Mouse (Mus musculus): ENCODE data around the gene Dock4. TPM values are rescaled to one million over a fixed set of nuclear protein-coding genes. Genes with fewer than 3 reads are reported as not detected.

The Dock4 gene
- polyA plus RNA-seq, 1 experiment from 2014 or later = 25.1 TPM

- Histone ChIP-seq H3K9me3 (no peaks in the 10 kb centered on the region), H3K36me3 (no peaks in the 10 kb centered on the region), H3K4me1 (replicated peaks) (no peaks in the 10 kb centered on the region), H3K4me3 (no peak overlapping the region), H3K27me3 (ENCODE audit: insufficient read depth, poor library complexity, severe bottlenecking) (no peaks in the 10 kb centered on the region), H3K27ac (no peak overlapping the region)
- DNase-seq (ENCODE audit: low spot score) = no peak
- 91% methylated on average over 1 of the region's 1 CpGs for WGBS
Measured at GRCm38 (mm10) chr12:40537826-40538225, 92.1 kb downstream of the Dock4 start.

- Histone ChIP-seq H3K27me3 (ENCODE audit: insufficient read depth, poor library complexity, severe bottlenecking) (no peaks in the 10 kb centered on the region), H3K4me1 (replicated peaks) (no peaks in the 10 kb centered on the region), H3K9me3 (no peaks in the 10 kb centered on the region), H3K36me3 (no peaks in the 10 kb centered on the region), H3K4me3 (no peak overlapping the region), H3K27ac (no peak overlapping the region)
- WGBS = 88% methylated on average over 6 of the region's 6 CpGs
- DNase-seq (ENCODE audit: low spot score) = no peak
Measured at GRCm38 (mm10) chr12:40538318-40538717, 92.6 kb downstream of the Dock4 start.

- Histone ChIP-seq H3K9me3 (no peaks in the 10 kb centered on the region), H3K4me3 (no peak overlapping the region), H3K27ac (no peak overlapping the region), H3K27me3 (ENCODE audit: insufficient read depth, poor library complexity, severe bottlenecking) (no peaks in the 10 kb centered on the region), H3K36me3 (no peaks in the 10 kb centered on the region), H3K4me1 (replicated peaks) (no peaks in the 10 kb centered on the region)
- no peak for DNase-seq (ENCODE audit: low spot score)
- 92% methylated on average over 6 of the region's 6 CpGs for WGBS
Measured at GRCm38 (mm10) chr12:40538780-40539179, 93.0 kb downstream of the Dock4 start.

- whole genome bisulfite sequencing = 88% methylated on average over 3 of the region's 3 CpGs
- Histone ChIP-seq H3K27me3 (ENCODE audit: insufficient read depth, poor library complexity, severe bottlenecking) (no peaks in the 10 kb centered on the region), H3K36me3 (no peaks in the 10 kb centered on the region), H3K4me1 (replicated peaks) (no peaks in the 10 kb centered on the region; the same call in 1 of the 2 replicates), H3K4me3 (no peak overlapping the region), H3K9me3 (no peaks in the 10 kb centered on the region), H3K27ac (no peak overlapping the region)
- no peak for DNase-seq (ENCODE audit: low spot score)
Measured at GRCm38 (mm10) chr12:40544273-40544672, 98.5 kb downstream of the Dock4 start.

- 60% methylated on average over 5 of the region's 5 CpGs for WGBS
- no peaks in the 10 kb centered on the region; the same call in 1 of the 2 replicates for H3K4me1 ChIP-seq (replicated peaks)
- H3K36me3 ChIP-seq = no peaks in the 10 kb centered on the region
- H3K4me3 ChIP-seq = no peak overlapping the region
- no peaks in the 10 kb centered on the region for H3K9me3 ChIP-seq
- DNase-seq (ENCODE audit: low spot score) = no peak
- H3K27ac ChIP-seq = no peak overlapping the region
- no peaks in the 10 kb centered on the region for H3K27me3 ChIP-seq (ENCODE audit: insufficient read depth, poor library complexity, severe bottlenecking)
Measured at GRCm38 (mm10) chr12:40546827-40547226, 101.1 kb downstream of the Dock4 start.

- Histone ChIP-seq H3K9me3 (no peaks in the 10 kb centered on the region), H3K27me3 (ENCODE audit: insufficient read depth, poor library complexity, severe bottlenecking) (no peaks in the 10 kb centered on the region), H3K4me3 (no peak overlapping the region), H3K4me1 (replicated peaks) (no peaks in the 10 kb centered on the region; the same call in 1 of the 2 replicates), H3K36me3 (no peaks in the 10 kb centered on the region), H3K27ac (no peak overlapping the region)
- 90% methylated on average over 3 of the region's 3 CpGs for WGBS
- no peak for DNase-seq (ENCODE audit: low spot score)
Measured at GRCm38 (mm10) chr12:40551317-40551716, 105.6 kb downstream of the Dock4 start.

GRCm38 (mm10) chr12:40552201-40552600 is 106.4 kb downstream of the Dock4 start:
- no peaks in the 10 kb centered on the region for H3K36me3 ChIP-seq
- 89% methylated on average over 1 of the region's 1 CpGs for WGBS
- H3K4me1 ChIP-seq (replicated peaks) = no peaks in the 10 kb centered on the region
- no peaks in the 10 kb centered on the region for H3K9me3 ChIP-seq
- no peaks in the 10 kb centered on the region for H3K27me3 ChIP-seq (ENCODE audit: insufficient read depth, poor library complexity, severe bottlenecking)
- no peak overlapping the region for H3K4me3 ChIP-seq
- no peak overlapping the region for H3K27ac ChIP-seq
- no peak for DNase-seq (ENCODE audit: low spot score)

GRCm38 (mm10) chr12:40553929-40554328 is 108.2 kb downstream of the Dock4 start:
- no peaks in the 10 kb centered on the region for H3K36me3 ChIP-seq
- H3K4me1 ChIP-seq (replicated peaks) = no peaks in the 10 kb centered on the region
- no peak overlapping the region for H3K27ac ChIP-seq
- WGBS = 91% methylated on average over 2 of the region's 2 CpGs
- H3K9me3 ChIP-seq = no peaks in the 10 kb centered on the region
- no peaks in the 10 kb centered on the region for H3K27me3 ChIP-seq (ENCODE audit: insufficient read depth, poor library complexity, severe bottlenecking)
- no peak for DNase-seq (ENCODE audit: low spot score)
- H3K4me3 ChIP-seq = no peak overlapping the region

- WGBS = 90% methylated on average over 6 of the region's 6 CpGs
- no peaks in the 10 kb centered on the region for H3K4me1 ChIP-seq (replicated peaks)
- no peak for DNase-seq (ENCODE audit: low spot score)
- no peak overlapping the region for H3K27ac ChIP-seq
- no peaks in the 10 kb centered on the region for H3K27me3 ChIP-seq (ENCODE audit: insufficient read depth, poor library complexity, severe bottlenecking)
- no peaks in the 10 kb centered on the region for H3K36me3 ChIP-seq
- no peak overlapping the region for H3K4me3 ChIP-seq
- no peaks in the 10 kb centered on the region for H3K9me3 ChIP-seq
Measured at GRCm38 (mm10) chr12:40554941-40555511, 109.3 kb downstream of the Dock4 start.

- DNase-seq (ENCODE audit: low spot score) = no peak
- no peaks in the 10 kb centered on the region for H3K4me1 ChIP-seq (replicated peaks)
- H3K27ac ChIP-seq = no peak overlapping the region
- H3K9me3 ChIP-seq = no peaks in the 10 kb centered on the region
- no peaks in the 10 kb centered on the region for H3K27me3 ChIP-seq (ENCODE audit: insufficient read depth, poor library complexity, severe bottlenecking)
- H3K36me3 ChIP-seq = no peaks in the 10 kb centered on the region
- H3K4me3 ChIP-seq = no peak overlapping the region
- WGBS = 78% methylated on average over 3 of the region's 3 CpGs
Measured at GRCm38 (mm10) chr12:40558600-40558999, 112.8 kb downstream of the Dock4 start.

- H3K36me3 ChIP-seq = no peaks in the 10 kb centered on the region
- H3K27ac ChIP-seq = no peak overlapping the region
- H3K4me1 ChIP-seq (replicated peaks) = no peaks in the 10 kb centered on the region
- 91% methylated on average over 11 of the region's 11 CpGs for WGBS
- no peak for DNase-seq (ENCODE audit: low spot score)
- H3K27me3 ChIP-seq (ENCODE audit: insufficient read depth, poor library complexity, severe bottlenecking) = no peaks in the 10 kb centered on the region
- no peak overlapping the region for H3K4me3 ChIP-seq
- H3K9me3 ChIP-seq = no peaks in the 10 kb centered on the region
Measured at GRCm38 (mm10) chr12:40559103-40559502, 113.4 kb downstream of the Dock4 start.

GRCm38 (mm10) chr12:40563703-40564102 is 118.0 kb downstream of the Dock4 start:
- Histone ChIP-seq H3K36me3 (no peaks in the 10 kb centered on the region), H3K9me3 (no peaks in the 10 kb centered on the region), H3K4me1 (replicated peaks) (no peaks in the 10 kb centered on the region; the same call in 1 of the 2 replicates), H3K4me3 (no peak overlapping the region), H3K27ac (no peak overlapping the region), H3K27me3 (ENCODE audit: insufficient read depth, poor library complexity, severe bottlenecking) (no peaks in the 10 kb centered on the region)
- 67% methylated on average over 1 of the region's 1 CpGs for WGBS
- no peak for DNase-seq (ENCODE audit: low spot score)

GRCm38 (mm10) chr12:40564261-40564660 is 118.5 kb downstream of the Dock4 start:
- Histone ChIP-seq H3K4me3 (no peak overlapping the region), H3K4me1 (replicated peaks) (no peaks in the 10 kb centered on the region; the same call in 1 of the 2 replicates), H3K36me3 (no peaks in the 10 kb centered on the region), H3K9me3 (no peaks in the 10 kb centered on the region), H3K27ac (no peak overlapping the region), H3K27me3 (ENCODE audit: insufficient read depth, poor library complexity, severe bottlenecking) (no peaks in the 10 kb centered on the region)
- WGBS = 82% methylated on average over 2 of the region's 2 CpGs
- no peak for DNase-seq (ENCODE audit: low spot score)

- H3K4me3 ChIP-seq = no peak overlapping the region
- H3K36me3 ChIP-seq = no peaks in the 10 kb centered on the region
- no peak overlapping the region for H3K27ac ChIP-seq
- DNase-seq (ENCODE audit: low spot score) = no peak
- 73% methylated on average over 4 of the region's 4 CpGs for WGBS
- H3K4me1 ChIP-seq (replicated peaks) = no peaks in the 10 kb centered on the region; the same call in 1 of the 2 replicates
- H3K9me3 ChIP-seq = no peaks in the 10 kb centered on the region
- no peaks in the 10 kb centered on the region for H3K27me3 ChIP-seq (ENCODE audit: insufficient read depth, poor library complexity, severe bottlenecking)
Measured at GRCm38 (mm10) chr12:40568365-40568885, 122.7 kb downstream of the Dock4 start.

All from hindbrain, embryonic 10.5 days (tissue).